Mouse (Mus musculus) 416B (cell line): Measurements from ENCODE around the gene Icos.

ENCODE experiments used
- DNase-seq: peaks from one replicate; pipeline ENCODE4 v3.0.0; 2011; ENCODE audit warnings: low read depth

Gene Icos

DNA sequence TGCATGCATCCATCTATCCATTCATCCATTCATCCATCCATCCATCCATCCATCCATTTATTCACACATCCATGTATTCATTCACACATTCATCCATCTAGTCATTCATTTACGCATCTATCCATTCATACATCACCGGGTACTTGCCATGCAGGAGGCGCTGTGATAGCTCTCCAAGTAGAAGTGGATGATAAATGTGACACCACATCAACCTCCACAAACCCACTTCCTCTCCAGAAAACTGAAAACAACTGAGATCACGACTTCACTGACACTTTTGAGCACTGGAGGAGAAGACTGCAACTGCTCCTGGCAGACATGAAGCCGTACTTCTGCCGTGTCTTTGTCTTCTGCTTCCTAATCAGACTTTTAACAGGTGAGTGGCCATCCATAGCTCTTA lies at the start of gene Icos:
TSS of gene Icos (plus strand) at position 287 of the 400 bp plus-strand sequence.
- no peak for DNase-seq

GRCm38 (mm10) chr1:60929036-60929435 lies 48.7 kb upstream of the Icos start:
- DNase-seq, result no peak

GRCm38 (mm10) chr1:60930397-60930796 lies 47.3 kb upstream of the Icos start:
- DNase-seq, result no peak

DNA sequence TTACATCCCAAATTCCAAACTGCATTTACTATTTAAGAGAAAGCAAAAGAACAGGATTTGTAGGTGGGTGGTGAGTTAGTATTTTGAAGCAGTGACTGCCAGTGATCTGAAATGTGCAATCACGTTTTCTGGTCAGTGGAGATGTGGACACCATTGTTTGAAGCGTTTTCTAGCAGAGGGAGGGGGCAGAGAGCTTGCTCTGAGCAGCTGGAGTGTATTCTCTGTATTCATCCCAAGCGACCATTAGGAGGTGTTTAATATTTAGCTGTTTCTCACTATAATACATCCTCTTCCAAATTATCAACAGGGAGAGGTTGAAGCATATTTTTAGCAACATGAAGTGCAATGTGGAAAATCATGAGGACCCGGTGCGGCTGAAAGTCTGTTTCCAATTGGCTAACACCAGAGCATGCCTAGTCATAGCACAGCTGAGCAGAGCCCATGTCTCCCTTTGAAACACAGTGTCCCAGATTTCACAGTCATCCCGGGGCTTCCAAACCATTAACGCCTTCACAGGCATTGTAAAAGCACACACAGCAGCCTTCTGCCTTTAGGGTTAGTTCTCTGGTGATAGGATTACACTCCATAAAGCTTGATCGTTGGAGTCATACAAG lies 41.7 kb upstream of the Icos start:
- no peak for DNase-seq

DNA sequence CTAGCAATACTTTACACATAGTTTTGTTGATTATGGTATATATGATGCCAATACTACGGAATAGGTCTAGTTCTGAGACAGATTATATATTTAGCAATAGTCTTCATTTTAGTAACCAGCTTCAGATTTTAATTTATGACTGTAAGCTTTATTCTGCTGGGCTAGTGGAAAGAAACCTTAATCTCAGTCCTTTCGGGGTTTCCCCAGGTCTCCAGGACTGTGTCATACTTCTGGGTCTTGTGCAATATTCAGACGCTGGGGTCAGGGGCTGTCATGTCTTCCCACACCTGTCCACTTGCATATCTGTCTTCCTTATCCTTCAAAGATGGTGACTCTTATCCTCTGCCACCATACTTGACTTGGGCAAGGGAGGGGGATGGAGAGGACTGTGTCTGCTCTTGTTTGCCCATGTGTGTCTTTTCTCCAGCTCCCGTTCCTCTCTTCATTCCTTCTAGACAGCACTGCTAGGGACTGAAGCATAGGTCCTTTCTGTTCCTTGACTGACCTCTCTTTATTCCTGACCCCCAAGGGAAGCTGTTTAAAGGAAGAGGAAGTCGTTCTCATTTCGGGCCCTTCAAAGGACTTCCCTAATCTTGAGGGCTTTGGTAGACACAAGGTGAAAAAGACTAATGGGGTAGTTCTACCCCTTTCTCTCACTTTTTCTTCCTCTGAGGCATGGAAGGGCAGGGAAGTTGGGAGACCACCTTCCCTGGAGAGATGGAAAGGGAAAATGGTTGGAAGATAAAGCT lies 40.6 kb upstream of the Icos start:
- DNase-seq, result no peak

GRCm38 (mm10) chr1:60938256-60938655 lies 39.5 kb upstream of the Icos start:
- no peak for DNase-seq

- DNase-seq, result no peak
Observed at GRCm38 (mm10) chr1:60938974-60939373, 38.8 kb upstream of the Icos start.

- peak; percentile 60 for DNase-seq
Observed at GRCm38 (mm10) chr1:60940023-60940422, 37.7 kb upstream of the Icos start.

DNA sequence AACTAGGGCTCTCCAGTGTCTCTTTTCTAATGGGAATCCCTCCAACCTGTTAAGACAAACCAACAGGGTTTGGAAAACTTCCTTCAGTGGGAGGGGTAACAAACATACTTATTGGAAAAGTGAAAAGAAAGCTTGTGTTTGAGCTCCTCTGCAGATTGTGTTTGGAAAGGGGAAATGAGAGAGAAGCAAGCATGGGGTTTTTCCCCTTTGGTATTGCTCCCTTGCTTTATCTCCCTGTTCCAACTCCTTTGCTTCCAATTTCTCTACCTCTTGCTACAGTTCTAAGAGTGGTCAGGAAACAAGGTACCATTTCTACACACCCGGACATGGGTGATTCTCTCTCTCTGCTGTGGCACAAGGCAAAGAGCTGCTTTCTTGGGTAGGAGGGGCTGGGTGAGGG lies 37.1 kb upstream of the Icos start:
- no peak for DNase-seq

- DNase-seq, result no peak
Observed at GRCm38 (mm10) chr1:60941056-60942048, 36.4 kb upstream of the Icos start.

DNA sequence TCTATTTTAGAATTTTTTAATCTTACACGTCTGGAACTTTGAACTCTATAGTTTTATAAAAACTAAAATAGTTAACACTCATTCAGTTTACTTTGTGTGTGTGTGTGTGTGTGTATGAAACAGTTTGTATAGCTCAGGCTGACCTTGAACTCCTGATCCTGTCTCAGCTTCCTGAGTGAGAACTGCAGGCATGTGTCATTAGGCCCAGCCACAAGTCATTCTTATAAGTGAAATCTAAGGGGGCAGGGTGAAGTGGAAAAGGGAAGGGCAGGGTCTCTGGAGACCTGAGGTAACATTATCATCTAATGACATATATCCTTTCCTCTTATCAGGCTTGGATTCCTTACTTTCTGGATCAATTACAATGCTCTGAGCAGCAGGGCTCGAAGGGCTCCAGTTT lies 34.8 kb upstream of the Icos start:
- DNase-seq, result peak; percentile 51

DNA sequence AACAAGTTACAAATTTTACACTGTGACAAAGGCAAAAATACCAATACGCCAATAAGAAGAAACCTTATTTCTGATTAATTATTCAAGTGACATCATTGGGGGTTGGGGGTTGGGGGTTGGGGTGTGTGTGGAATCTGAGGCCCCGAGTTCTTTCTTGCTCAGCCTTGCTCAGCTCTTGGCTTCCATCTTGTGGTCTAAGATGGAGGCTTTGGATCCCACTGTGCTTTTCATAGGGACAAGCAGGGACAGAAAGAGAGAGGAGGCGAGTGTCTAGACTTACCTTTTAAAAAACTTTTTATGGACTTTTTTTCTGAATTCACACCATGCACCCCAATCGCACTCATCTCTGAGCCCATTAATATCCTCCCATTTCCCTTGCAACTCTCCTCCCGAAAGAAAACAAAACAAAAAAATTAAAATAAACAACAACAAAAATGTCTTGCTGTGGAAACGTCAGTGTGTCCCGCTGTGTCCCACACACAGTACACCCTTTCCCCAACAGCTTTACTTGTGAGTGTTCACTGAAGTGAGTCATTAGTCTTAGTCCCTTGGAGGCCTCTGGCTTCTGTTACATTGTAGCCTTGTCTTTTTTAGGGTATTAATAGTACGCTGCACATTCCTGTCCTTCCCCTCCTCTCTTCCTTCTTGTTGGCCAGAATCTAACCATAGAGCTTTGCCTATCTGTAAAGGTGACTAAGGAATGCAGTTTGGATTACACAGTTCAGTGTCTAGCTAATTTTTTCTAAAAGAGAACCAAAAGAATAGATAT lies 31.9 kb upstream of the Icos start:
- no peak for DNase-seq

GRCm38 (mm10) chr1:60948112-60948511 lies 29.6 kb upstream of the Icos start:
- DNase-seq, result no peak

DNA sequence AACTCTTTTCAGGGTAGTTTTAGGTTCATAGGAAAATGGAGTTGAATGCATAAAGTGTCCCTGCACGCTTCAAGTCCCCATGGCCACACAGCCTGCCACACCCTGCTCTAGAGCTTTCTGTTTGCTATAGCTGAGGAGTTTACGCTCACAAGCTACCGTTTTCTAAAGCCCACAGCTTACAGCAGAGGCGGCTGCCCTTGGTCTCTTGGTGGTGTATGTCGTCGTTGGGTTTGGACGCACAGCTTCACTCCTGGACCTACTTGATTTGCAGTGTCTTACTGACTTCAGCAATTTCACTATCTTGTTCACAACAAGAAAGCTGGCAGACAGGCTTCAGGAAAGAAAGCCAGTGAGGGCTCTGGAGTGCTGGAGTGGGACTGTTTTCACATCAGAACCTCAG lies 24.8 kb upstream of the Icos start:
- DNase-seq, result no peak

DNA sequence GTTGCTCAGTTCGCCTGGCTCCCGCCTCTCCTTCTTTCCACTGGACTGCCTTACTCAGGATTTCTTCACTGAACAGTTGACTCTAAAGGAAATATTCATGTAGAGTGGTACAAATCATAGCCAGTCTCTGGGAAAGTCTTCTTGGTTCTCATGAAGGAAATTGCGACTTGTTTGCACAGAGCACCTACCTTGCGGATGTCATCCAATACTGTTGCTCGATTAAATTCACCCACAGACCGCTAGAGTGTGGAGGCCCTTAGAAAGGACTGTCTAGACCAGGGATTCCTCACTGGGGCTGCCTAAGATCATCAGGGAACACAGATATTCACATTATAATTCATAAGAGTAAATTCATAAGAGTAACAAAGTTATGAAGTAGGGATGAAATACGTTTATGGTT lies 24.0 kb upstream of the Icos start:
- DNase-seq, result no peak

DNA sequence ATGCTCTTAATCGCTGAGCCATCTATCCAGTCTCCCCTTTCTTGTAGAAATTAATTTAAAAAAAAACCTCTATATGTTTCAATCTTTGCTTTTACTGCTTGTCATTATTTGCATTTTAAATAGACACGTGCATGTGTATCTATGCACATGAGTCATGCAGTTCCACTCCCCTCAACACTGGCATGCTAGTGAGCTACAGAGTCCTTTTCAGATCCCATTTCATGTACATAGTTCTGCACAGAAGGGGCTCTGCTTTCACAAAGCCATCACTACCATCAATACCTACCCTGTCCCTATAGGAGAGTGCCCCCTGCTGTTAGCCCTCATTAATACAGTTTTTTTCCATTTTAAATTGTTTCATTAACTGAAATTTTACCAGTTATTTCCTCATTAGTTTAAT lies 23.0 kb upstream of the Icos start:
- peak; percentile 58 for DNase-seq

DNA sequence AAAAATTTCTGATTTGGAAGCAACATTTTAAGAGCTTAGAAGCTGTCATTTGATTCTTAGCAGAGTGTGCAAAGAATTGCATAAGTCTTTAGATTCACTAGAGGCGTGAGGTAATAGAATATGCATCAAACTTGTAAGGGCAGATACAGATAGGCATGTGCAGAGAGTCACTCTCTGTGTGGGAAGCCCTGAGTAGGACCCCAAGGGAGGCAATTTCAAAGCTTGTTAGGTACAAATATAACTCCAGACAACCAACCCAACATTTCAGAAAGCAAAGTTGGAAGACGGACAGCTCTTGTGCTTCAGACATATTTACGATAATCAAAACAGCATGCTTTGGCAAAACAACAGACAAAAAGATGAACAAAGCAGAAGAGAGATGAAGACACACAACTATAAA lies 22.5 kb upstream of the Icos start:
- no peak for DNase-seq

GRCm38 (mm10) chr1:60956196-60956595 lies 21.5 kb upstream of the Icos start:
- DNase-seq, result no peak

DNA sequence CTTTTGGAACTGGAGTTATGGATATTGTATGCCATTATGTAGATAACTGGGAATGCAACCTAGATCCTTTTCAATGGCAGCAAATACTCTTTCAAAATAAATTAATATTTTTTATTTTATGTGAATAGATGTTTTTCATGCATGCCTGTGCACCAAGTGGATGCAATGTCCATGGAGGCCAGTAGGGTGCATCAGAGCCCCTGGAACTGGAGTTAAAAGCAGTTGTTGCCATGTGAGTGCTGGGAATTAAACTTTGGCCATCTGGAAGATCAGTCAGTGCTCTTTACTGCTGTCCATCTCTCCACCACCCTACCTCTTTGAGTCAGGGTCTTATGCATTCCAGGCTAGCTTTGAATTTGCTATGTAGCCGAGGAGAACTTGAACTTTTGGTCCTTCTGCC lies 19.4 kb upstream of the Icos start:
- peak; percentile 20 for DNase-seq

- DNase-seq, result no peak
Observed at GRCm38 (mm10) chr1:60959246-60959645, 18.5 kb upstream of the Icos start.

DNA sequence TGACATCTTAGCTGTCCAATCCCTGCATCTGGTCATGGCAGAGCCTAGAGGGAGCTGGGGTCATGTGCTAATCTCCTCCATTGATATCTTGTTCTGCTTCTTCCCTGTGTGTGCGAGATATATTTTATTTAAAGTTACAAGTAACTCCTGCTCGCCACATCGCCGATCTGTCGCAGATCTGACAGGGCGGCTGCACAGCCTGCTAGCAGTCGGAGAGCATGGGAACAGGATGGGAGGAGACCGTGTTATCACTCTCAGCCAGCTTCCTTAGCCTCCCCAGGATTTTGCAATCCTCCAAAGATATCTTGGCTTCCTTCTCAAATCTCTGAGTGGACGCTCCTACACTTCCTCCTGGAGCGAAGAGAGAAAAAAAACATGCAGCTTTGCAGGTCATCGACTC lies 17.3 kb upstream of the Icos start:
- peak; percentile 82 for DNase-seq

DNA sequence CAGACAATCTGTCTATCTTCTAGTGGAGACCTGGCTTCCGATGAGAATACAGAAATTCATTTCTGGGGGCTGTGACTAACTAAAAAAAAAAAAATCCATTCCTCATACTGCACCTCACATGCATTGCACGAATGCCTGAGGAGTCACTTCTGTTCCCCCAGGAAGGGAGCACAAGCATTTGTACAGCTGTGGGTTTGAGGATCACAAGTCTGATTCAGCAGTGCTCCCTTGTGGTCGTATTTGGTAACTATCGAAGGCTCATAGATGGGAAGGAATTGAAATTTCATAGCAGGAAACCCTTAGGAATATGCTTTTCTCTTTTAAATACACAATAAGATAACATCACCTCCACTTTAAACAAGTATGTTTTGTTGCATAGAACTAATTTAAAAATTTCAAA lies 16.6 kb upstream of the Icos start:
- peak; percentile 83 for DNase-seq
